Mouse (Mus musculus) limb, embryonic 14.5 days (tissue): ENCODE results near the gene Gm11983. TPM values are rescaled to one million over a fixed set of nuclear protein-coding genes. Genes with fewer than 3 reads are reported as not detected.

Source experiments
- ATAC-seq: fragments of 200-750 bp; cut with Nextera tagmentation; 2 replicates; pipeline ENCODE4 v1.8.0; 2017; ENCODE audit warnings: low read depth, moderate number of reproducible peaks, moderate TSS enrichment; ENCODE audit not compliant: low FRiP score
- DNase-seq: peaks from one replicate; pipeline ENCODE4 v3.0.0-alpha.2; 2015; ENCODE audit warnings: low spot score
- H3K27ac ChIP-seq: fragments of 300-500 bp; sonication (generic); replicated peaks from 2 replicates; pipeline ENCODE4 v1.5.1; 2014; ENCODE audit warnings: low read depth, mild to moderate bottlenecking, low read length, moderate library complexity, mixed read lengths
- H3K27me3 ChIP-seq: fragments of 300-500 bp; sonication (generic); 2 replicates; pipeline ENCODE4 v1.6.1; 2014; ENCODE audit warnings: low read length, mixed read lengths; ENCODE audit not compliant: control insufficient read depth, insufficient read depth
- H3K36me3 ChIP-seq: fragments of 300-500 bp; sonication (generic); 2 replicates; pipeline ENCODE4 v1.6.1; 2014; ENCODE audit warnings: mild to moderate bottlenecking, low read length, moderate library complexity, mixed read lengths; ENCODE audit not compliant: control insufficient read depth, insufficient read depth
- H3K4me1 ChIP-seq: fragments of 300-500 bp; sonication (generic); 2 replicates; pipeline ENCODE4 v1.6.1; 2014; ENCODE audit warnings: antibody characterized with exemption, low read length, mixed read lengths; ENCODE audit not compliant: control insufficient read depth, insufficient read depth
- H3K4me2 ChIP-seq: fragments of 300-500 bp; sonication (generic); replicated peaks from 2 replicates; pipeline ENCODE4 v1.6.1; 2014; ENCODE audit warnings: low read depth, mild to moderate bottlenecking, low read length, moderate library complexity; ENCODE audit not compliant: severe bottlenecking
- H3K4me3 ChIP-seq: fragments of 300-500 bp; sonication (generic); replicated peaks from 2 replicates; pipeline ENCODE4 v1.5.1; 2014; ENCODE audit warnings: low read length
- H3K9ac ChIP-seq: fragments of 300-500 bp; sonication (generic); 2 replicates; pipeline ENCODE4 v1.6.1; 2014; ENCODE audit warnings: mild to moderate bottlenecking, low read depth, low read length, moderate library complexity; ENCODE audit not compliant: severe bottlenecking
- H3K9me3 ChIP-seq: fragments of 300-500 bp; sonication (generic); 2 replicates; pipeline ENCODE4 v1.6.1; 2016; ENCODE audit warnings: low read length; ENCODE audit not compliant: control insufficient read depth
- POLR2A ChIP-seq: fragments of 200-500 bp; IDR thresholded peaks from 2 replicates; pipeline ENCODE4 v1.8.0; 2012; ENCODE audit warnings: inconsistent platforms, mild to moderate bottlenecking, moderate library complexity, borderline replicate concordance; ENCODE audit not compliant: insufficient read depth, insufficient read length; ENCODE audit errors: extremely low read depth
- WGBS: fragments of 180-500 bp; shearing (Covaris S2); extraction: QIAGEN DNeasy Blood & Tissue Kit; methylation state at CpG from one replicate; pipeline ENCODE4 v1.1.7; 2014; 5-methylcytosine and 5-hydroxymethylcytosine counted together
- polyA plus RNA-seq, 2 experiments: library from polyadenylated mRNA; depleted of rRNA in 1 of 2; stranded (reverse) in 1 of 2; unstranded in 1 of 2; fragments of >200 nt; fragmentation: Nextera tagmentation in 1 of 2; extraction: Ambion mirVana in 1 of 2; gene quantifications; 2 replicates each; pipeline versions ENCODE4 v1.2.1 to v1.2.3; 2012 to 2014

Gene Gm11983
- polyA plus RNA-seq, 2 experiments: not detected

GRCm38 (mm10) chr11:6842160-6842559 is 4.7 kb upstream of the Gm11983 start:
- H3K27me3 ChIP-seq: no peaks in the 10 kb centered on the region
- DNase-seq (no peak), ATAC-seq (no peak)
- TF ChIP-seq POLR2A: no peak
- WGBS: 84% methylated on average over 5 of the region's 5 CpGs
- no peak overlapping the region for H3K4me2 ChIP-seq
- no peak overlapping the region for H3K4me3 ChIP-seq
- no peaks in the 10 kb centered on the region for H3K36me3 ChIP-seq
- H3K27ac ChIP-seq: no peak overlapping the region
- no peaks in the 10 kb centered on the region for H3K9me3 ChIP-seq
- no peaks in the 10 kb centered on the region for H3K4me1 ChIP-seq
- H3K9ac ChIP-seq: no peak overlapping the region

GRCm38 (mm10) chr11:6840775-6841174 is 3.3 kb upstream of the Gm11983 start:
- WGBS: 68% methylated on average over 3 of the region's 3 CpGs
- Histone ChIP-seq H3K4me1 (no peaks in the 10 kb centered on the region), H3K9me3 (no peaks in the 10 kb centered on the region), H3K4me3 (no peak overlapping the region), H3K9ac (no peak overlapping the region), H3K27ac (no peak overlapping the region), H3K27me3 (no peaks in the 10 kb centered on the region), H3K4me2 (no peak overlapping the region), H3K36me3 (no peaks in the 10 kb centered on the region)
- TF ChIP-seq POLR2A: no peak
- no peak for DNase-seq
- no peak for ATAC-seq

- H3K4me3 ChIP-seq: no peak overlapping the region
- WGBS: 72% methylated on average over 13 of the region's 13 CpGs
- no peaks in the 10 kb centered on the region for H3K27me3 ChIP-seq
- H3K9me3 ChIP-seq: no peaks in the 10 kb centered on the region
- TF ChIP-seq POLR2A: no peak
- DNase-seq: no peak
- ATAC-seq: no peak
- no peaks in the 10 kb centered on the region for H3K36me3 ChIP-seq
- no peak overlapping the region for H3K27ac ChIP-seq
- no peak overlapping the region for H3K9ac ChIP-seq
- no peaks in the 10 kb centered on the region for H3K4me1 ChIP-seq
- H3K4me2 ChIP-seq: no peak overlapping the region
These were observed 2.8 kb downstream of the Gm11983 start for GRCm38 (mm10) chr11:6834636-6835035.

GRCm38 (mm10) chr11:6833731-6834130 is 3.7 kb downstream of the Gm11983 start:
- 85% methylated on average over 9 of the region's 9 CpGs for WGBS
- Histone ChIP-seq H3K36me3 (no peaks in the 10 kb centered on the region), H3K4me3 (no peak overlapping the region), H3K4me1 (no peaks in the 10 kb centered on the region), H3K9me3 (no peaks in the 10 kb centered on the region), H3K4me2 (no peak overlapping the region), H3K27ac (no peak overlapping the region), H3K27me3 (no peaks in the 10 kb centered on the region), H3K9ac (no peak overlapping the region)
- no peak for TF ChIP-seq POLR2A
- ATAC-seq (no peak), DNase-seq (no peak)

GRCm38 (mm10) chr11:6831931-6832330 is 5.5 kb downstream of the Gm11983 start:
- no peak for DNase-seq
- ATAC-seq: no peak
- no peaks in the 10 kb centered on the region for H3K36me3 ChIP-seq
- H3K4me3 ChIP-seq: no peak overlapping the region
- no peaks in the 10 kb centered on the region for H3K9me3 ChIP-seq
- no peaks in the 10 kb centered on the region for H3K4me1 ChIP-seq
- no peak overlapping the region for H3K4me2 ChIP-seq
- WGBS: 46% methylated on average over 9 of the region's 9 CpGs
- H3K27ac ChIP-seq: no peak overlapping the region
- no peak overlapping the region for H3K9ac ChIP-seq
- no peaks in the 10 kb centered on the region for H3K27me3 ChIP-seq
- TF ChIP-seq POLR2A: no peak

GRCm38 (mm10) chr11:6828196-6828595 is 9.3 kb downstream of the Gm11983 start:
- Histone ChIP-seq H3K9ac (no peak overlapping the region), H3K36me3 (no peaks in the 10 kb centered on the region), H3K4me1 (no peaks in the 10 kb centered on the region), H3K27ac (no peak overlapping the region), H3K4me2 (no peak overlapping the region), H3K27me3 (no peaks in the 10 kb centered on the region), H3K4me3 (no peak overlapping the region), H3K9me3 (no peaks in the 10 kb centered on the region)
- no peak for ATAC-seq
- no peak for DNase-seq
- no peak for TF ChIP-seq POLR2A
- 68% methylated on average over 5 of the region's 5 CpGs for WGBS
